Mouse (Mus musculus): Measurements from ENCODE around the gene Grin2d.

DNA sequence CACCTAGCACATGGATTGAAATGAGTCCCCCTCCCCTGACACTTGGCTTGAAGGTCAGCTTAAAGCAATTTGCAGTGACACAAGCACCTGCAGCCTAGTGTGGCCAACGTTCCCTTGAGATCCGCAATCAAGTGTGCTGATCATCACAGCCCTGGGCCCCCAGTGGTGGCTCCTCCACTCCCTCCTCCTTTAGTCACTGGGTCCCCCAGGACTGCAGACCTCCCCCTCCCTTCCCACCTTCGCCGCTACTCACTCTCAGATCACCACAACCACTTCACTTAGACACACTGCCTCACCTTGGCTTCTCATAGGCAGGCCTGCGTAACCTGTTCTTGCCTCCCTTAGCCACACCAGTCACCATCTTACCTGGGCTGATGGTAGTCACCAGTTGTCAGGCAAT is 72.2 kb downstream of the Grin2d start:
- no peak for TF ChIP-seq CTCF (IDR thresholded peaks at IDR 0.05; ENCODE audit: low read depth, low read length)
- no peak for TF ChIP-seq POLR2A (IDR thresholded peaks at IDR 0.05; ENCODE audit: borderline replicate concordance, low read depth, low read length)

Measured in bone marrow macrophage, adult 2 months (primary cell).